Mouse (Mus musculus) lung, postnatal 10 days (tissue): ENCODE data around the gene Rsph3a.
"Not testable (repeated sequence)": the region's sequence is repeated elsewhere in the genome, so short reads cannot be mapped to it uniquely, and the experiment has no call there.

Experiments
- DNase-seq: peaks from one replicate; pipeline ENCODE4 v3.0.0; 2021

Gene Rsph3a

GRCm38 (mm10) chr17:7929279-7929678 lies 16.1 kb upstream of the Rsph3a start:
- DNase-seq = no peak

GRCm38 (mm10) chr17:7931096-7931990 lies 14.1 kb upstream of the Rsph3a start:
- DNase-seq = no peak

- DNase-seq = not testable (repeated sequence)
Observed at GRCm38 (mm10) chr17:7932121-7932520, 13.3 kb upstream of the Rsph3a start.

GRCm38 (mm10) chr17:7939640-7940039 lies 5.8 kb upstream of the Rsph3a start:
- peak; percentile 65 for DNase-seq

GRCm38 (mm10) chr17:7946053-7946627 lies 726 bp downstream of the Rsph3a start:
- not testable (repeated sequence) for DNase-seq

GRCm38 (mm10) chr17:7951333-7951732 lies 5.9 kb downstream of the Rsph3a start:
- DNase-seq = not testable (repeated sequence)

- DNase-seq = not testable (repeated sequence)
Observed at GRCm38 (mm10) chr17:7957242-7957641, 11.8 kb downstream of the Rsph3a start.

GRCm38 (mm10) chr17:7963333-7963732 lies 17.9 kb downstream of the Rsph3a start:
- DNase-seq = not testable (repeated sequence)

GRCm38 (mm10) chr17:7964398-7964797 lies 19.0 kb downstream of the Rsph3a start:
- not testable (repeated sequence) for DNase-seq

- DNase-seq = not testable (repeated sequence)
Observed at GRCm38 (mm10) chr17:7968490-7968889, 23.1 kb downstream of the Rsph3a start.

- not testable (repeated sequence) for DNase-seq
Observed at GRCm38 (mm10) chr17:7969782-7970181, 24.4 kb downstream of the Rsph3a start.

GRCm38 (mm10) chr17:7983484-7983883 lies 38.1 kb downstream of the Rsph3a start:
- DNase-seq = not testable (repeated sequence)

- DNase-seq = peak; percentile 8
Observed at GRCm38 (mm10) chr17:7985597-7985996, 40.2 kb downstream of the Rsph3a start.

- not testable (repeated sequence) for DNase-seq
Observed at GRCm38 (mm10) chr17:7987038-7987437, 41.6 kb downstream of the Rsph3a start.

GRCm38 (mm10) chr17:8003248-8003647 lies 57.8 kb downstream of the Rsph3a start:
- not testable (repeated sequence) for DNase-seq

GRCm38 (mm10) chr17:8006771-8007170 lies 61.4 kb downstream of the Rsph3a start:
- DNase-seq = not testable (repeated sequence)

- DNase-seq = not testable (repeated sequence)
Observed at GRCm38 (mm10) chr17:8009565-8009964, 64.2 kb downstream of the Rsph3a start.

- DNase-seq = not testable (repeated sequence)
Observed at GRCm38 (mm10) chr17:8013974-8014373, 68.6 kb downstream of the Rsph3a start.

GRCm38 (mm10) chr17:8022675-8023074 lies 77.3 kb downstream of the Rsph3a start:
- DNase-seq = not testable (repeated sequence)

GRCm38 (mm10) chr17:8027475-8028168 lies 82.2 kb downstream of the Rsph3a start:
- DNase-seq = not testable (repeated sequence)
